Mouse (Mus musculus) embryonic facial prominence, embryonic 14.5 days (tissue): ENCODE measurements around the gene Fam13c. TPM values are rescaled to one million over a fixed set of nuclear protein-coding genes. Genes with fewer than 3 reads are reported as not detected.

ENCODE experiments used
- ATAC-seq: fragments of 200-750 bp; cut with Nextera tagmentation; 2 replicates; pipeline ENCODE4 v1.8.0; 2017; ENCODE audit warnings: low read depth, moderate number of reproducible peaks, moderate TSS enrichment
- DNase-seq: peaks from one replicate; pipeline ENCODE4 v3.0.0-alpha.2; 2015; ENCODE audit warnings: low spot score
- H3K27ac ChIP-seq: fragments of 300-500 bp; sonication (generic); replicated peaks from 2 replicates; pipeline ENCODE4 v1.5.1; 2014; ENCODE audit warnings: low read depth, mild to moderate bottlenecking, low read length, moderate library complexity
- H3K27me3 ChIP-seq: fragments of 300-500 bp; sonication (generic); replicated peaks from 2 replicates; pipeline ENCODE4 v1.6.1; 2014; ENCODE audit warnings: low read length; ENCODE audit not compliant: control insufficient read depth, insufficient read depth
- H3K36me3 ChIP-seq: fragments of 300-500 bp; sonication (generic); 2 replicates; pipeline ENCODE4 v1.6.1; 2014; ENCODE audit warnings: low read length, mixed read lengths; ENCODE audit not compliant: control insufficient read depth, insufficient read depth
- H3K4me1 ChIP-seq: fragments of 300-500 bp; sonication (generic); 2 replicates; pipeline ENCODE4 v1.6.1; 2014; ENCODE audit warnings: antibody characterized with exemption, low read length; ENCODE audit not compliant: control insufficient read depth, insufficient read depth
- H3K4me2 ChIP-seq: fragments of 300-500 bp; sonication (generic); 2 replicates; pipeline ENCODE4 v1.6.1; 2014; ENCODE audit warnings: low read depth, mild to moderate bottlenecking, low read length, moderate library complexity, mixed read lengths
- H3K4me3 ChIP-seq: fragments of 300-500 bp; sonication (generic); 2 replicates; pipeline ENCODE4 v1.5.1; 2014; ENCODE audit warnings: low read depth, mild to moderate bottlenecking, low read length
- H3K9ac ChIP-seq: fragments of 300-500 bp; sonication (generic); 2 replicates; pipeline ENCODE4 v1.6.1; 2014; ENCODE audit warnings: low read depth, mild to moderate bottlenecking, low read length, moderate library complexity, mixed read lengths
- H3K9me3 ChIP-seq: fragments of 300-500 bp; sonication (generic); 2 replicates; pipeline ENCODE4 v1.6.1; 2016; ENCODE audit warnings: low read length; ENCODE audit not compliant: control insufficient read depth
- WGBS: fragments of 180-500 bp; shearing (Covaris S2); extraction: QIAGEN DNeasy Blood & Tissue Kit; methylation state at CpG from one replicate; pipeline ENCODE4 v1.1.7; 2014; 5-methylcytosine and 5-hydroxymethylcytosine counted together
- polyA plus RNA-seq: library from polyadenylated mRNA; unstranded; fragments of >200 nt; fragmentation: Nextera tagmentation; extraction: Ambion mirVana; gene quantifications from 2 replicates; pipeline ENCODE4 v1.2.1, GENCODE M21; 2014

The Fam13c gene
- polyA plus RNA-seq, 1 experiment from 2014 or later: 11.8 TPM

DNA sequence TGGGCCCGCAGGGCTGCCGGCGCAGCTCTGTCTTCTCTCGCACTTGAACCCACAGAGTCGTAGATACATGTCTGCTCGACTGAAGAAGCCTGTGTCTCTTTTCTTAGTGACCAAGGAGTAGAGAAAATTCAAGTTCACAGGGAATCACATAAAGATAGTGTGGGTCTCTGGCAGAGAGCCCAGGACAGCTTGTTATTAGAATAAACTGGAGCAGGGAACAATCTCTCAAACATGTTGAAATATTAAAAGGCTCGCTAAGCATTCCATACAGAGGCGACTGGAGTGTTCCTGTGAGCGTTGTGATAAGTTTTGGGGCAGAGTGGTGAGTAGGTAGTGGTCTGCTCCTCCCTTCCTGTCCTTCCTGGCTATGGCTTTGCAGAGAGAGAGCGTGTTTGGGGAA lies 97.4 kb downstream of the Fam13c start:
- 84% methylated on average over 10 of the region's 10 CpGs for WGBS
- Histone ChIP-seq H3K9me3 (no peaks in the 10 kb centered on the region), H3K27me3 (no peaks in the 10 kb centered on the region), H3K4me3 (no peak overlapping the region), H3K4me1 (no peaks in the 10 kb centered on the region), H3K36me3 (0 out of 2 replicates have a peak, but pooled peaks cover 4% of the 10 kb centered on the region), H3K4me2 (no peak overlapping the region), H3K27ac (no peak overlapping the region), H3K9ac (no peak overlapping the region)
- DNase-seq: no peak
- ATAC-seq: no peak

DNA sequence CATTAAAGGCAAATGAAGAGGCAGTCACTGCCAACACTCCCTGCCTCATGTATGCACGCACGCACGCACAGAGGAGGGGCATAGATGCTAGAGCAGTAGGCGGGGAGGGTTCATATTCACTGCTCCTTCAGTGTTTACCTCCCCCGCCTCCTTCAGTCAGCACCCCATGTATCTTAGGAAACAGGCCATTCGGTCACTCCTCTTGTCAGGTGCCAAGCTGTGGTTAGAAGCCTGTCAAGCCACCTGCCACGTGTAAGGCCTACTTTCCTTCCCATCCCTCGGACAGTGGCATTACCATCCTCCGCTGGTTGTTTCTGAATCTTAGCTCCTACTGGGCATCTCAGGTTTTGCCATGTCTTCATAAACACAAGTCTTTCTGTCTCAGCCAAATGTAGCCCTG lies 99.0 kb downstream of the Fam13c start:
- Histone ChIP-seq H3K4me2 (no peak overlapping the region), H3K9ac (no peak overlapping the region), H3K9me3 (no peaks in the 10 kb centered on the region), H3K27me3 (no peaks in the 10 kb centered on the region), H3K4me1 (no peaks in the 10 kb centered on the region), H3K27ac (no peak overlapping the region), H3K36me3 (0 out of 2 replicates have a peak, but pooled peaks cover 4% of the 10 kb centered on the region), H3K4me3 (no peak overlapping the region)
- WGBS: 87% methylated on average over 9 of the region's 9 CpGs
- DNase-seq (no peak), ATAC-seq (no peak)

DNA sequence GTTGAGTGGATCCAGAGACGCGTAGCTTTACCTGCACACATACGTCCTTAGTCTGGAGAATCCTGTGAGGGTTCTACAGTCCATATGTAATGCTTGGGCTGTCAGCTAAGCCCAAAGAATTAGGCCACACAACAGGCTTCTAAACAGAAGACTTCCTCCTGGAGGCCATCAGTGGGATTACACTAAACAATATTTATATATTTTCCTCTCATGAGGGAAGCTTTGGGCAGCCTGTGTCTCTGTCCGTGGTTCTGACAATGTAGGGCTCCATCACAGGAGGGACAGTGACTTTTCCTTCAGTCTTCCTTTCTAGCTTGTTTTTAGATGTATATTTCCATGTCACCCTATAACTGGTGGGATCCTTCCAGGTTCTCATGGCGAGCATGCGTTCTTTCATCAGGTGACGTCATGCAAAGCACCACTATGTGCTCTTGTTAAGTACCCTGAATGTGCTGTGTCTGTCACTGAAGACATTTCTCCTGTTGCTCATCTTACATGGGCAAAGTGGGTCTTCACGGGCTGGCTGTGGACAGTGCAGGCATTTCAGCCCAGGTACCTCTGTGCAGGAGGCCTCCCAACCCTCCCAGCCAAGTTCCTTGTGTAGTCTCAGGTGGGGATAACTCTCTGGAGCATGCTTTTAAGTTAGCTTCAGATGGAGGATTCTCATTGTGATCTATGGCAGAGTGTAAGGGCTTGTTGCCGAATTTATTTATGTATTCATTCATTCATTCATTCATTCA lies 100.3 kb downstream of the Fam13c start:
- H3K36me3 ChIP-seq: no peaks in the 10 kb centered on the region
- no peak overlapping the region for H3K4me3 ChIP-seq
- no peaks in the 10 kb centered on the region for H3K4me1 ChIP-seq
- H3K27me3 ChIP-seq: no peaks in the 10 kb centered on the region
- ATAC-seq (0 out of 2 replicates have a peak, but pooled peaks have one; percentile 30), DNase-seq (peak; percentile 72)
- 82% methylated on average over 9 of the region's 9 CpGs for WGBS
- H3K9me3 ChIP-seq: no peaks in the 10 kb centered on the region
- no peak overlapping the region for H3K27ac ChIP-seq
- no peak overlapping the region for H3K4me2 ChIP-seq
- H3K9ac ChIP-seq: no peak overlapping the region

DNA sequence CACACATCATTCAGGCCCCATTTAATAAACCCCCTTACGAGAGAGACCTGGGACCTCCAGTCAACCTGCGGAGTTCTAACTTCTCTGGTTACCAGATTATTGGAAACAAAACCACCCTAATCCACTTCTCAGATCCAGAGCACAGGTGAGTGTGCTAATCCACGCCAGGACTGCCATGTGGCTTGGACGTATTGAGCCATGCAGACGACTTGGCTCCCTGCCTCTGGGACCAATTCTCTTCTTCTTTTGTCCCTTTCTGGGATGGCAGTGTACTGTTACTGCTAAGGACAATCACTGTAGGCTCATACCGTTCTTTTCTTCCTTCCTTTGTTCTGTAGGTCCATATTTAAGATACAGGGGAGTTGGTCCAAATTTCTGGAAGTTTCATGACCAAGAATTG lies 102.6 kb downstream of the Fam13c start:
- no peak overlapping the region for H3K27ac ChIP-seq
- H3K9ac ChIP-seq: no peak overlapping the region
- H3K27me3 ChIP-seq: no peaks in the 10 kb centered on the region
- ATAC-seq: peak; percentile 53; the same call in 1 of the 2 replicates
- no peaks in the 10 kb centered on the region for H3K36me3 ChIP-seq
- WGBS: 73% methylated on average over 6 of the region's 6 CpGs
- H3K9me3 ChIP-seq: no peaks in the 10 kb centered on the region
- H3K4me1 ChIP-seq: no peaks in the 10 kb centered on the region
- no peak overlapping the region for H3K4me2 ChIP-seq
- DNase-seq: peak; percentile 32
- no peak overlapping the region for H3K4me3 ChIP-seq

DNA sequence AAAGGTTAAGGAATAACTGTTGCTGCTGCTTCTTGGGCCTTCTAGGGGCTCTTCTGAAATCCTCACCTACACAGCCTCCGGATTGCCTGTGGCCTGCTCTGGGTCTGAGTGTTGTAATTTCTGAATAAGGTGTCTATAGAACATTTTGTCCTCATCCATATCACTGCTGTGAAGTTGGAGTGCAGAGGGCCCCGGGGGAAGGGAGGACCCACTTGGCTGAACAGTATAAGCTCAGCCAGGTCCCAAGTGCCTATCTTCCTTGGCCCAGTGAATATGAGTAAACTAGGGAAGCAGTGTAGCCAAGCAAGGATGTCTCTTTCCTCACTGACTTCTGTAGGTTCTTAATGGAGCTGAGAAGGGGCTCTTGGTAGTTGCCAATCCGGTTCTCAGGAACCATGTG lies 112.2 kb downstream of the Fam13c start:
- no peaks in the 10 kb centered on the region for H3K4me1 ChIP-seq
- WGBS: 94% methylated on average over 3 of the region's 3 CpGs
- DNase-seq (no peak), ATAC-seq (no peak)
- no peaks in the 10 kb centered on the region for H3K27me3 ChIP-seq
- no peak overlapping the region for H3K4me3 ChIP-seq
- H3K9me3 ChIP-seq: no peaks in the 10 kb centered on the region
- no peak overlapping the region for H3K27ac ChIP-seq
- no peak overlapping the region for H3K4me2 ChIP-seq
- no peak overlapping the region for H3K9ac ChIP-seq
- H3K36me3 ChIP-seq: peaks cover 15% of the 10 kb centered on the region; the same call in 1 of the 2 replicates

DNA sequence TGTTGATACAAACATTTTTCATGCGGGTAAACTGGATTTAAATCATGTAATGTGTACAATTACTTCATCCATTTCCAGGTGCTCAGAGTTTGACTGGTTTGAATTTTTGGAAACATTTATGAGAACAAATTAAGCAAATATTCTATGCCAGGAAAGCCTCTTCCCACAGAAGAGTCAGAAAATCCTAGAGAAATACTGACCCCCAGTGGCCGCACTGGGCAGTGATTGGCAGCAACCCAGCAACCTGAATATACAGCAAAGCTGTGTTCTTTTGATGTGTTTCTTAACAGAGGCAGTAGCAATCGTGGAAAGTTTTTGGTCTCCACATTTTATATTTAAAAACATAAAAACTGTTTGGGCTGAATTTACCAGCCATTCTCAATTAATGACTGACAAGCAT lies 123.4 kb downstream of the Fam13c start:
- Histone ChIP-seq H3K9me3 (no peaks in the 10 kb centered on the region), H3K4me3 (no peak overlapping the region), H3K4me1 (no peaks in the 10 kb centered on the region), H3K36me3 (no peaks in the 10 kb centered on the region), H3K9ac (no peak overlapping the region), H3K27me3 (no peaks in the 10 kb centered on the region), H3K27ac (no peak overlapping the region), H3K4me2 (no peak overlapping the region)
- ATAC-seq (no peak), DNase-seq (peak; percentile 69)
- 16% methylated on average over 3 of the region's 3 CpGs for WGBS

DNA sequence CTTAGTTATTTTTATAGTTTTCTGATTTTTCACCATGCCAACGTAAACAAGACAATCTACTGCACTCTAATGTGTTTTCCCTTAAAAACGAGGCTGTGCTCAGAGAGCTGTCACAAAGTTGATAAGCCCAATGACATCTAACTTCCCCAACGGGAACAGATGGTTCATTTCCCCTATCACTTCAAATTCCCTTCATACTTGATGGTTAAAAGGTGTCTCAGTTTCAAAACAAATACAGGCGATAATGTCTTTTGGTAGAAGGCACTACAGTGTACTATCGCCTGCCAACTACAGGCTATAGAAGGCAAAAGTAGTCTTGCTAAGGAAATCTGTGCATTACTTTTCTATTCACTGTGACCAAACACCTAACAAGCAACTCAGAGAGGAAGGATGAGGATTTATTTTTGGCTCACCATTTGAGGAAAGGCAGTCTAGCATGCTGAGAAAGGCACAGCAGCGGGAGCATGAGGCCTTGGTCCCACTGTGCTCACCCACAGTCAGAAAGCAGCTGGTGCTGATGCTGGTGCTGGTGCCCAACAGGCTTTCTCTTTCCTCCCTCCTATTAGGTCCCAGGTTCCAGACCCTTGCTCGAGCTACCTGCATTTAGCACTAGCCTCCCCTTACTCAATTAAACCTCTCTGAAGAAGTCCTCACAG lies 141.4 kb downstream of the Fam13c start:
- Histone ChIP-seq H3K4me1 (no peaks in the 10 kb centered on the region), H3K9me3 (no peaks in the 10 kb centered on the region), H3K36me3 (no peaks in the 10 kb centered on the region), H3K27ac (no peak overlapping the region), H3K9ac (no peak overlapping the region), H3K4me3 (no peak overlapping the region), H3K4me2 (no peak overlapping the region), H3K27me3 (no peaks in the 10 kb centered on the region)
- 61% methylated on average over 7 of the region's 7 CpGs for WGBS
- no peak for ATAC-seq
- no peak for DNase-seq

DNA sequence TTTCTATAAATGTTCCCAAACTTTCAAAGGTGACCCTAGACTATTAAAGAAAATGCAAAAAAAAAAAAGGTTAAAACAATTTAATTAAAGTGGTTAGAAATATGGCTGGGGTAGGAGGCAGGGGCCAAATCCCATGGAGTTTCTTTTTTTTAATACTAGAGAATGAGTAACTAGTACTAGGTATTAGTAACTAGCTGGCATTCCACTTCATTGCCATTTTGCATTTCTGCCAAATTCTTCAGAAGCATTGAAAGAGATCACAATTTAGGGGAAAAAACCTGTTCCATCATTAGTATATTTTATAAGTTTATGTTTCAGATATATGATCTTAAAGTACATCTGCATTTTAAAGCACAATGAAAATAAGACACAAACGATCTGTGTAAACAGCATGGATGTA lies 143.9 kb downstream of the Fam13c start:
- Histone ChIP-seq H3K27me3 (no peaks in the 10 kb centered on the region), H3K4me2 (no peak overlapping the region), H3K9me3 (no peaks in the 10 kb centered on the region), H3K9ac (no peak overlapping the region), H3K4me3 (no peak overlapping the region), H3K36me3 (no peaks in the 10 kb centered on the region), H3K4me1 (no peaks in the 10 kb centered on the region), H3K27ac (no peak overlapping the region)
- ATAC-seq: no peak
- WGBS: 78% methylated on average over 1 of the region's 1 CpGs
- no peak for DNase-seq
